Mouse (Mus musculus) left cerebral cortex, postnatal 14 days (tissue): ENCODE results near the gene Ccnk. TPM values are rescaled to one million over a fixed set of nuclear protein-coding genes. Genes with fewer than 3 reads are reported as not detected.

Experiments
- DNase-seq, 2 experiments: peaks; one replicate each; pipeline ENCODE4 v3.0.0; 2021 to 2022; ENCODE audit warnings: low spot score in 2 of 2, mixed read lengths in 1 of 2
- intact Hi-C: fragments of 180-260 bp; cut with DNase I; formaldehyde crosslinking; loops from one replicate; pipeline ENCODE4 v1.15.1; 2025
- total RNA-seq, 2 experiments: library from RNA; stranded (reverse); gene quantifications; 2 replicates each; pipeline ENCODE4 v1.2.3; 2021

Ccnk gene
- total RNA-seq, 2 experiments from 2014 or later, result 32.4 TPM

- no peak for DNase-seq
- intact Hi-C loops, result no loop called here
These were observed 37.4 kb downstream of the Ccnk start for GRCm38 (mm10) chr12:108216611-108217370.

GRCm38 (mm10) chr12:108217572-108217971 is 38.2 kb downstream of the Ccnk start:
- intact Hi-C loops, result no loop called here
- DNase-seq, result peak; percentile 57 to 68

- DNase-seq, result peak; percentile 48 to 51
- intact Hi-C loops, result no loop called here
These were observed 39.8 kb downstream of the Ccnk start for GRCm38 (mm10) chr12:108219163-108219562.

GRCm38 (mm10) chr12:108219825-108220616 is 40.6 kb downstream of the Ccnk start:
- intact Hi-C loops, result no loop called here
- no peak for DNase-seq

- no peak for DNase-seq
- intact Hi-C loops, result no loop called here
These were observed 41.2 kb downstream of the Ccnk start for GRCm38 (mm10) chr12:108220621-108221020.

GRCm38 (mm10) chr12:108221206-108221605 is 41.8 kb downstream of the Ccnk start:
- no peak for DNase-seq
- intact Hi-C loops, result no loop called here

GRCm38 (mm10) chr12:108221712-108222111 is 42.3 kb downstream of the Ccnk start:
- intact Hi-C loops, result no loop called here
- no peak for DNase-seq

GRCm38 (mm10) chr12:108223357-108223756 is 44.0 kb downstream of the Ccnk start:
- intact Hi-C loops, result no loop called here
- no peak for DNase-seq

- intact Hi-C loops, result no loop called here
- peak in 1 of 2 experiments; percentile 55 for DNase-seq
These were observed 46.4 kb downstream of the Ccnk start for GRCm38 (mm10) chr12:108225781-108226180.

GRCm38 (mm10) chr12:108226216-108226615 is 46.8 kb downstream of the Ccnk start:
- intact Hi-C loops, result no loop called here

GRCm38 (mm10) chr12:108226941-108227340 is 47.6 kb downstream of the Ccnk start:
- intact Hi-C loops, result no loop called here
- DNase-seq, result no peak

More at GRCm38 (mm10) chr12:108226216-108226615, 46.8 kb downstream of the Ccnk start:
- DNase-seq, result no peak

GRCm38 (mm10) chr12:108227527-108227926 is 48.1 kb downstream of the Ccnk start:
- no peak for DNase-seq
- intact Hi-C loops, result no loop called here

GRCm38 (mm10) chr12:108230077-108230476 is 50.7 kb downstream of the Ccnk start:
- DNase-seq, result no peak
- intact Hi-C loops, result loop anchor here (5.0 kb wide), 1 partner anchor 42 kb away; no protein-coding TSS in a partner anchor

GRCm38 (mm10) chr12:108230821-108231794 is 51.7 kb downstream of the Ccnk start:
- intact Hi-C loops, result loop anchor here (5.0 kb wide), 1 partner anchor 41 kb away; no protein-coding TSS in a partner anchor
- no peak for DNase-seq

- intact Hi-C loops, result loop anchor here (5.0 kb wide), 1 partner anchor 40 kb away; no protein-coding TSS in a partner anchor
- DNase-seq, result no peak
These were observed 52.5 kb downstream of the Ccnk start for GRCm38 (mm10) chr12:108231901-108232300.

GRCm38 (mm10) chr12:108233736-108234135 is 54.4 kb downstream of the Ccnk start:
- DNase-seq, result no peak
- intact Hi-C loops, result loop anchor here (5.0 kb wide), 1 partner anchor 39 kb away; no protein-coding TSS in a partner anchor

GRCm38 (mm10) chr12:108234832-108235602 is 55.6 kb downstream of the Ccnk start:
- no peak for DNase-seq
- intact Hi-C loops, result loop anchor here (5.0 kb wide), 1 partner anchor 37 kb away; no protein-coding TSS in a partner anchor

GRCm38 (mm10) chr12:108235976-108236555 is 56.7 kb downstream of the Ccnk start:
- no peak for DNase-seq
- intact Hi-C loops, result no loop called here
